ENCODE assay signal across 9 mouse cellular contexts in the genomic region with DNA sequence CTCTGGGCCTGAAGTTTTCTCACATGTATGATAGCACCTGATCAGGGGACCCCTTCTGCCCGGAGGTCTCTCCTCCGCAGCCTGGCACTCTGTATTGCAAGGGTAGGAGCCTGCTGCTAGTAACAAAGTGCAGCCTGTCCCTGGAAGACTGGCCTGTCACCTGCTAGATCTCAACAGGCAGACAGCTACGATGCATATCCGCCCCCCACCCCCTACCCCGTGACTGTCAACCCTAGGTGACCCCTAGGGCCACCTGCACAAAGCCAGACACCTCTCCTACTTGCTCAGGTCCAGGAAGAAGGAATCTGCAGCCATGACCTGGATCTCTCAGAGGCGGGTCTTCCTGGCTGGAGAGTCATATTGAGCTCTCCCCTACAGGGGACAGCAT. TPM values are rescaled to one million over a fixed set of nuclear protein-coding genes. Genes with fewer than 3 reads are reported as not detected.
DNase-seq lines count a peak whose midpoint lies in the region; ATAC-seq lines count a peak whose summit lies in the region.
"Had no signal": no experiment of that assay in that cellular context is flagged by ENCODE, and none has a peak within 500 bp of the region (broad histone marks: within the 10 kb centered on the region; RNA-seq: fewer than 3 reads in every experiment).

No protein-coding gene starts in this region.

- peak overlapping the region; percentile 57 for H3K4me2 ChIP-seq in kidney, embryonic 15.5 days
- no peak overlapping the region for H3K4me2 ChIP-seq in liver, embryonic 16.5 days (ENCODE audit: low read depth, low read length)

- ATAC-seq in kidney, embryonic 15.5 days (replicated peaks; ENCODE audit: low FRiP score), result no peak
- ATAC-seq in liver, embryonic 16.5 days (ENCODE audit: low read depth), result no peak

- DNase-seq in cerebellum, adult 11-12 months, result peak; percentile 46
- no peak for DNase-seq in cerebellum, adult 9-10 months
- DNase-seq in kidney, postnatal 14 days, result no peak
- DNase-seq in embryonic facial prominence, embryonic 10.5 days (ENCODE audit: low spot score), result no peak
- no peak for DNase-seq in gastrocnemius, postnatal 4 days (ENCODE audit: low spot score in 2 of 2)
- no peak for DNase-seq in urinary bladder, postnatal 14 days (ENCODE audit: low spot score)

- peak overlapping the region; percentile 95 for H3K27ac ChIP-seq in kidney, embryonic 15.5 days
- peak overlapping the region; percentile 82 for H3K27ac ChIP-seq in embryonic facial prominence, embryonic 10.5 days (replicated peaks)
- peak overlapping the region; percentile 47; the same call in 1 of the 2 replicates for H3K27ac ChIP-seq in liver, embryonic 16.5 days (ENCODE audit: low read length)

- 71% methylated on average over 6 of the region's 6 CpGs for WGBS in kidney, embryonic 15.5 days
- WGBS in embryonic facial prominence, embryonic 10.5 days, result 75% methylated on average over 6 of the region's 6 CpGs
- WGBS in liver, embryonic 16.5 days (ENCODE audit: insufficient replicate concordance), result 66% methylated on average over 6 of the region's 6 CpGs

- H3K36me3 ChIP-seq in kidney, embryonic 15.5 days, result no peaks in the 10 kb centered on the region
- no peaks in the 10 kb centered on the region for H3K36me3 ChIP-seq in embryonic facial prominence, embryonic 10.5 days (replicated peaks)
- H3K36me3 ChIP-seq in liver, embryonic 16.5 days (ENCODE audit: control insufficient read depth, insufficient read depth), result no peaks in the 10 kb centered on the region
- H3K36me3 ChIP-seq: embryonic facial prominence, embryonic 13.5 days had no signal

- peaks cover 65% of the 10 kb centered on the region for H3K4me1 ChIP-seq in kidney, embryonic 15.5 days
- peaks cover 56% of the 10 kb centered on the region for H3K4me1 ChIP-seq in embryonic facial prominence, embryonic 10.5 days
- peaks cover 31% of the 10 kb centered on the region for H3K4me1 ChIP-seq in liver, embryonic 16.5 days (ENCODE audit: control insufficient read depth, low read depth, low read length)

- no peaks in the 10 kb centered on the region for H3K9me3 ChIP-seq in kidney, embryonic 15.5 days (replicated peaks)
- no peaks in the 10 kb centered on the region for H3K9me3 ChIP-seq in embryonic facial prominence, embryonic 10.5 days
- no peaks in the 10 kb centered on the region for H3K9me3 ChIP-seq in liver, embryonic 16.5 days (replicated peaks; ENCODE audit: control insufficient read depth, low read length)
- H3K9me3 ChIP-seq: embryonic facial prominence, embryonic 13.5 days had no signal

- H3K27me3 ChIP-seq in kidney, embryonic 15.5 days, result no peaks in the 10 kb centered on the region
- no peaks in the 10 kb centered on the region for H3K27me3 ChIP-seq in embryonic facial prominence, embryonic 10.5 days (replicated peaks; ENCODE audit: low read depth, poor library complexity, severe bottlenecking)
- no peaks in the 10 kb centered on the region for H3K27me3 ChIP-seq in liver, embryonic 16.5 days (ENCODE audit: control insufficient read depth, insufficient read depth, low read depth, low read length)
- H3K27me3 ChIP-seq: embryonic facial prominence, embryonic 13.5 days had no signal

- H3K4me3 ChIP-seq in kidney, embryonic 15.5 days (replicated peaks), result no peak overlapping the region
- H3K4me3 ChIP-seq in embryonic facial prominence, embryonic 10.5 days, result no peak overlapping the region
- no peak overlapping the region for H3K4me3 ChIP-seq in liver, embryonic 16.5 days (ENCODE audit: low read depth, low read length)

- no peak overlapping the region for H3K9ac ChIP-seq in kidney, embryonic 15.5 days
- no peak overlapping the region for H3K9ac ChIP-seq in liver, embryonic 16.5 days (ENCODE audit: low read depth, low read length)

RNA-seq across cellular contexts. Expression of a gene that starts 47.4 kb away (rescaled TPM):
- polyA plus RNA-seq in kidney, embryonic 15.5 days (2015; fragmentation: Nextera tagmentation; extraction: Ambion mirVana), result 69.6 and 76.0 TPM in 2 replicates
- polyA plus RNA-seq in embryonic facial prominence, embryonic 10.5 days (2016; fragmentation: Nextera tagmentation; extraction: Ambion mirVana), result 72.0 and 74.9 TPM in 2 replicates
- polyA plus RNA-seq in liver, embryonic 16.5 days (2015; fragmentation: Nextera tagmentation; extraction: Ambion mirVana), result 19.3 and 21.5 TPM in 2 replicates
- total RNA-seq in gastrocnemius, postnatal 4 days (2021), result 10 to 100 TPM; 71.7 to 75.6 TPM

RNA-seq across cellular contexts. Expression of a gene that starts 56.5 kb away (rescaled TPM):
- 40.2 and 43.1 TPM in 2 replicates for polyA plus RNA-seq in kidney, embryonic 15.5 days (2015; fragmentation: Nextera tagmentation; extraction: Ambion mirVana)
- 44.6 and 45.4 TPM in 2 replicates for polyA plus RNA-seq in embryonic facial prominence, embryonic 10.5 days (2016; fragmentation: Nextera tagmentation; extraction: Ambion mirVana)
- 13.9 and 14.0 TPM in 2 replicates for polyA plus RNA-seq in liver, embryonic 16.5 days (2015; fragmentation: Nextera tagmentation; extraction: Ambion mirVana)
- total RNA-seq in gastrocnemius, postnatal 4 days (2021), result 10 to 100 TPM; 16.2 to 16.7 TPM

RNA-seq across cellular contexts. Expression of a gene that starts 59.0 kb away (rescaled TPM):
- polyA plus RNA-seq in kidney, embryonic 15.5 days (2015; fragmentation: Nextera tagmentation; extraction: Ambion mirVana), result 8.1 and 8.5 TPM in 2 replicates
- polyA plus RNA-seq in embryonic facial prominence, embryonic 10.5 days (2016; fragmentation: Nextera tagmentation; extraction: Ambion mirVana), result 2.5 and 2.9 TPM in 2 replicates
- 6.3 and 6.9 TPM in 2 replicates for polyA plus RNA-seq in liver, embryonic 16.5 days (2015; fragmentation: Nextera tagmentation; extraction: Ambion mirVana)
- 1 to 10 TPM; 3.7 to 3.8 TPM for total RNA-seq in gastrocnemius, postnatal 4 days (2021)
